Mouse (Mus musculus): ENCODE measurements around the gene Cd93. TPM values are rescaled to one million over a fixed set of nuclear protein-coding genes. Genes with fewer than 3 reads are reported as not detected.

The Cd93 gene
- polyA plus RNA-seq (2015; fragmentation: Nextera tagmentation; extraction: Ambion mirVana) = 11.6 and 11.7 TPM in 2 replicates

- Histone ChIP-seq H3K27me3 (ENCODE audit: control insufficient read depth, insufficient read depth, low read length) (no peaks in the 10 kb centered on the region), H3K4me2 (ENCODE audit: low read depth, low read length) (no peak within 1 kb of the TSS), H3K9ac (ENCODE audit: low read length) (peak within 1 kb of the TSS; percentile 27), H3K27ac (ENCODE audit: low read length) (peak within 1 kb of the TSS; percentile 70), H3K4me1 (ENCODE audit: control insufficient read depth, insufficient read depth, low read length) (no peaks in the 10 kb centered on the region), H3K9me3 (replicated peaks; ENCODE audit: control insufficient read depth, low read length) (no peaks in the 10 kb centered on the region), H3K4me3 (replicated peaks; ENCODE audit: low read length) (peak within 1 kb of the TSS; percentile 31), H3K36me3 (ENCODE audit: control insufficient read depth, insufficient read depth, low read length) (no peaks in the 10 kb centered on the region)
- peak; percentile 74; the same call in 1 of the 2 replicates for ATAC-seq (ENCODE audit: insufficient read depth, low FRiP score)
- 52% methylated on average over 13 of the region's 13 CpGs for WGBS
Observed at GRCm38 (mm10) chr2:148443249-148443958, at the start of gene Cd93. Cd93 (minus strand) TSS chr2:148443563.

GRCm38 (mm10) chr2:148492108-148492507 is 48.7 kb upstream of the Cd93 start:
- no peak overlapping the region for H3K9ac ChIP-seq (ENCODE audit: low read length)
- H3K4me1 ChIP-seq (ENCODE audit: control insufficient read depth, insufficient read depth, low read length) = no peaks in the 10 kb centered on the region
- no peak overlapping the region for H3K4me3 ChIP-seq (replicated peaks; ENCODE audit: low read length)
- H3K27ac ChIP-seq (ENCODE audit: low read length) = no peak overlapping the region
- no peaks in the 10 kb centered on the region for H3K36me3 ChIP-seq (ENCODE audit: control insufficient read depth, insufficient read depth, low read length)
- no peaks in the 10 kb centered on the region for H3K9me3 ChIP-seq (replicated peaks; ENCODE audit: control insufficient read depth, low read length)
- H3K27me3 ChIP-seq (ENCODE audit: control insufficient read depth, insufficient read depth, low read length) = no peaks in the 10 kb centered on the region
- no peak for ATAC-seq (ENCODE audit: insufficient read depth, low FRiP score)
- H3K4me2 ChIP-seq (ENCODE audit: low read depth, low read length) = no peak overlapping the region
- 50% methylated on average over 4 of the region's 4 CpGs for WGBS

- H3K36me3 ChIP-seq (ENCODE audit: control insufficient read depth, insufficient read depth, low read length) = no peaks in the 10 kb centered on the region
- no peak for ATAC-seq (ENCODE audit: insufficient read depth, low FRiP score)
- 42% methylated on average over 6 of the region's 6 CpGs for WGBS
- no peaks in the 10 kb centered on the region for H3K9me3 ChIP-seq (replicated peaks; ENCODE audit: control insufficient read depth, low read length)
- H3K27ac ChIP-seq (ENCODE audit: low read length) = peak overlapping the region; percentile 37; the same call in 1 of the 2 replicates
- no peaks in the 10 kb centered on the region for H3K4me1 ChIP-seq (ENCODE audit: control insufficient read depth, insufficient read depth, low read length)
- H3K4me2 ChIP-seq (ENCODE audit: low read depth, low read length) = no peak overlapping the region
- no peak overlapping the region for H3K9ac ChIP-seq (ENCODE audit: low read length)
- H3K4me3 ChIP-seq (replicated peaks; ENCODE audit: low read length) = no peak overlapping the region
- H3K27me3 ChIP-seq (ENCODE audit: control insufficient read depth, insufficient read depth, low read length) = no peaks in the 10 kb centered on the region
Observed at GRCm38 (mm10) chr2:148490150-148490549, 46.8 kb upstream of the Cd93 start.

- Histone ChIP-seq H3K27ac (ENCODE audit: low read length) (no peak overlapping the region), H3K4me3 (replicated peaks; ENCODE audit: low read length) (no peak overlapping the region), H3K4me2 (ENCODE audit: low read depth, low read length) (no peak overlapping the region), H3K4me1 (ENCODE audit: control insufficient read depth, insufficient read depth, low read length) (no peaks in the 10 kb centered on the region), H3K9ac (ENCODE audit: low read length) (no peak overlapping the region), H3K27me3 (ENCODE audit: control insufficient read depth, insufficient read depth, low read length) (no peaks in the 10 kb centered on the region), H3K9me3 (replicated peaks; ENCODE audit: control insufficient read depth, low read length) (no peaks in the 10 kb centered on the region), H3K36me3 (ENCODE audit: control insufficient read depth, insufficient read depth, low read length) (no peaks in the 10 kb centered on the region)
- 81% methylated on average over 2 of the region's 2 CpGs for WGBS
- ATAC-seq (ENCODE audit: insufficient read depth, low FRiP score) = no peak
Observed at GRCm38 (mm10) chr2:148488885-148489284, 45.5 kb upstream of the Cd93 start.

GRCm38 (mm10) chr2:148485576-148485975 is 42.2 kb upstream of the Cd93 start:
- Histone ChIP-seq H3K4me1 (ENCODE audit: control insufficient read depth, insufficient read depth, low read length) (no peaks in the 10 kb centered on the region), H3K9ac (ENCODE audit: low read length) (no peak overlapping the region), H3K4me2 (ENCODE audit: low read depth, low read length) (no peak overlapping the region), H3K27ac (ENCODE audit: low read length) (no peak overlapping the region), H3K4me3 (replicated peaks; ENCODE audit: low read length) (no peak overlapping the region), H3K27me3 (ENCODE audit: control insufficient read depth, insufficient read depth, low read length) (no peaks in the 10 kb centered on the region), H3K9me3 (replicated peaks; ENCODE audit: control insufficient read depth, low read length) (no peaks in the 10 kb centered on the region), H3K36me3 (ENCODE audit: control insufficient read depth, insufficient read depth, low read length) (no peaks in the 10 kb centered on the region)
- 78% methylated on average over 4 of the region's 4 CpGs for WGBS
- ATAC-seq (ENCODE audit: insufficient read depth, low FRiP score) = no peak

GRCm38 (mm10) chr2:148480376-148480775 is 37.0 kb upstream of the Cd93 start:
- Histone ChIP-seq H3K4me1 (ENCODE audit: control insufficient read depth, insufficient read depth, low read length) (no peaks in the 10 kb centered on the region), H3K9me3 (replicated peaks; ENCODE audit: control insufficient read depth, low read length) (no peaks in the 10 kb centered on the region), H3K4me2 (ENCODE audit: low read depth, low read length) (no peak overlapping the region), H3K36me3 (ENCODE audit: control insufficient read depth, insufficient read depth, low read length) (no peaks in the 10 kb centered on the region), H3K27me3 (ENCODE audit: control insufficient read depth, insufficient read depth, low read length) (no peaks in the 10 kb centered on the region), H3K4me3 (replicated peaks; ENCODE audit: low read length) (no peak overlapping the region), H3K27ac (ENCODE audit: low read length) (no peak overlapping the region), H3K9ac (ENCODE audit: low read length) (no peak overlapping the region)
- WGBS = 78% methylated on average over 8 of the region's 8 CpGs
- no peak for ATAC-seq (ENCODE audit: insufficient read depth, low FRiP score)

- no peaks in the 10 kb centered on the region for H3K4me1 ChIP-seq (ENCODE audit: control insufficient read depth, insufficient read depth, low read length)
- H3K27me3 ChIP-seq (ENCODE audit: control insufficient read depth, insufficient read depth, low read length) = no peaks in the 10 kb centered on the region
- H3K4me2 ChIP-seq (ENCODE audit: low read depth, low read length) = no peak overlapping the region
- 41% methylated on average over 3 of the region's 3 CpGs for WGBS
- ATAC-seq (ENCODE audit: insufficient read depth, low FRiP score) = peak; percentile 81
- peak overlapping the region; percentile 60; the same call in 1 of the 2 replicates for H3K27ac ChIP-seq (ENCODE audit: low read length)
- H3K9me3 ChIP-seq (replicated peaks; ENCODE audit: control insufficient read depth, low read length) = no peaks in the 10 kb centered on the region
- no peak overlapping the region for H3K9ac ChIP-seq (ENCODE audit: low read length)
- no peak overlapping the region for H3K4me3 ChIP-seq (replicated peaks; ENCODE audit: low read length)
- H3K36me3 ChIP-seq (ENCODE audit: control insufficient read depth, insufficient read depth, low read length) = no peaks in the 10 kb centered on the region
Observed at GRCm38 (mm10) chr2:148478141-148478701, 34.9 kb upstream of the Cd93 start.

GRCm38 (mm10) chr2:148477346-148477745 is 34.0 kb upstream of the Cd93 start:
- no peak for ATAC-seq (ENCODE audit: insufficient read depth, low FRiP score)
- Histone ChIP-seq H3K4me1 (ENCODE audit: control insufficient read depth, insufficient read depth, low read length) (no peaks in the 10 kb centered on the region), H3K9me3 (replicated peaks; ENCODE audit: control insufficient read depth, low read length) (no peaks in the 10 kb centered on the region), H3K27me3 (ENCODE audit: control insufficient read depth, insufficient read depth, low read length) (no peaks in the 10 kb centered on the region), H3K9ac (ENCODE audit: low read length) (no peak overlapping the region), H3K4me3 (replicated peaks; ENCODE audit: low read length) (no peak overlapping the region), H3K36me3 (ENCODE audit: control insufficient read depth, insufficient read depth, low read length) (no peaks in the 10 kb centered on the region), H3K27ac (ENCODE audit: low read length) (no peak overlapping the region), H3K4me2 (ENCODE audit: low read depth, low read length) (no peak overlapping the region)
- WGBS = 79% methylated on average over 2 of the region's 2 CpGs

- WGBS = 62% methylated on average over 4 of the region's 4 CpGs
- no peaks in the 10 kb centered on the region for H3K4me1 ChIP-seq (ENCODE audit: control insufficient read depth, insufficient read depth, low read length)
- H3K4me3 ChIP-seq (replicated peaks; ENCODE audit: low read length) = no peak overlapping the region
- no peaks in the 10 kb centered on the region for H3K27me3 ChIP-seq (ENCODE audit: control insufficient read depth, insufficient read depth, low read length)
- H3K4me2 ChIP-seq (ENCODE audit: low read depth, low read length) = no peak overlapping the region
- H3K9me3 ChIP-seq (replicated peaks; ENCODE audit: control insufficient read depth, low read length) = no peaks in the 10 kb centered on the region
- no peak for ATAC-seq (ENCODE audit: insufficient read depth, low FRiP score)
- H3K9ac ChIP-seq (ENCODE audit: low read length) = no peak overlapping the region
- H3K27ac ChIP-seq (ENCODE audit: low read length) = no peak overlapping the region
- H3K36me3 ChIP-seq (ENCODE audit: control insufficient read depth, insufficient read depth, low read length) = no peaks in the 10 kb centered on the region
Observed at GRCm38 (mm10) chr2:148476576-148476975, 33.2 kb upstream of the Cd93 start.
